Mouse (Mus musculus): Measurements from ENCODE around the gene Tgfbrap1.

Gene Tgfbrap1

GRCm38 (mm10) chr1:43112882-43113281 lies 14.4 kb upstream of the Tgfbrap1 start:
- DNase-seq (ENCODE audit: low read depth in 1 of 2, low spot score in 2 of 2) = no peak

DNA sequence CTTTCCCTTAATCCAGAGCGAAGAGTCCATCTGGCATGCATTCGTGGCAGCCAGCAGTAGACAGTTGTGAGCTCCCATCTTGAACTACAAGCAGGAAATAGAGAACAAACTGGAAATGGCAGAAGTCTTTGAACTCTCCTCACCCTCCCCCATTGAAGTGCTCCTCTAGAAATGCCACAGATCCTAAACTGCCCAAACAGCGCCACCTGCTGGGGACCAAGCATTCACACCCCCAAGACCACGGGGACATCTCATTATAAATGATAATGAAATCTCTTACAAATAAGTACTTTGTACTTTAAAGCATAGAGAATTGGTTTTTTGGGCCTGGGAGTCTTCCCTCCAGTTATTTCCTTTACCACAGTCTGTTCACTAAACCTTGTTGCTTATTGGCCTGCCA lies 12.1 kb upstream of the Tgfbrap1 start:
- peak in 1 of 2 experiments; percentile 32 for DNase-seq (ENCODE audit: low read depth in 1 of 2, low spot score in 2 of 2)

GRCm38 (mm10) chr1:43108729-43109128 lies 10.3 kb upstream of the Tgfbrap1 start:
- no peak for DNase-seq (ENCODE audit: low read depth in 1 of 2, low spot score in 2 of 2)

DNA sequence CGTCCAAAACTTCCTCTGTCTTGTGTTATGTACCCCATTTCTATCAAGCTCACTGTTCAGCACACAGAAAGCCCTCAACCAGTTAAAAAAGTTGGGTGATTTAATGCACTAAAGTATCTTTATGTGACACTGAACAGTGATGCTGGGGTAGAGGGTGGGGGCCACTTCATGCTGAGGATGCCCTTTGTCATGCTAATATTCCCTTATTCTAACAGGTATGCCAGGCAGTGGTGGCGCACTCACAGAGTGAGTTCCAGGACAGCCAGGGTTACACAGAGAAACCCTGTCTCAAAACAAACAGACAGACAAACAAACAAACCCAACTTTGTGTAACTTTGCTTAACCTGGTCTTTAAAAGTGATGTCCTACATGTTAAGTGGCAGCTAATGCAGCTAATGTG lies 4.2 kb downstream of the Tgfbrap1 start:
- DNase-seq (ENCODE audit: low read depth in 1 of 2, low spot score in 2 of 2) = no peak

GRCm38 (mm10) chr1:43092056-43093015 lies 6.1 kb downstream of the Tgfbrap1 start:
- DNase-seq (ENCODE audit: low read depth in 1 of 2, low spot score in 2 of 2) = peak in 1 of 2 experiments; percentile 41

DNA sequence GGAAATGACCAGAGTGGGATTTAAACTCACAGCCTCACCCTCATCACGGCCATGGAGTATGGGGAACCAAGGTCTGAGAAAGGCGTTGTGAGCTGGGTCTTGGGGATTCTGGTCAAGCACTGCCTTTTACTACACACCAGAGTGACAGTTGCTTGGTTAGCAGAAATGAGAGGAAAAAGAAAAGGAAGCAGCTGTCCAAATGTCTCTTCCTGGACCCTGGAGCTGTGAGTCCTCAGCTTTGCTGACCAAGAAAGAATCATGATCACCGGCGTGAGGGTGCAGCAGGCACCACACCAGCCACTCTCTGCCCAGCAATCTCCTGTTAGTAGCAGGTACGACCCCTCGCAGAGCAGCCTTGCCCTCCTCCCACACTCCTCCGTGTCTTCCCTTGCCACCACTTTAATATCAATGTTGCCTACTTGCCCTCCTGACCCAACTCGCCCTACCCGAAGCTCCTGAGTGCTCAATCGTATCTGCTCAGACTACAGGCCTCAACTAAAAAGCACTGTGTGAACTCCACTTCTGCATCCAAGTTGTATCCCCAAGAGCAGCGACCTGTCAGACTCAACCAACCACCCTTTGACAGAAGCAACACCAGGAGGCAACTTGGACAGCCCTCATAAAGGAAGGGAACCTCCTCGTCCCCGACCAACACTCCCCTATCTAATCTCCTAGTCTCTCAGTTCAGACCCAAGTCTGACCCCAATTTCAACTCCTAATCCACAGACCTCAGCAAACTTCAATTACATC lies 7.0 kb downstream of the Tgfbrap1 start:
- DNase-seq (ENCODE audit: low read depth in 1 of 2, low spot score in 2 of 2) = no peak

- DNase-seq (ENCODE audit: low read depth in 1 of 2, low spot score in 2 of 2) = no peak
Measured at GRCm38 (mm10) chr1:43090418-43090817, 8.0 kb downstream of the Tgfbrap1 start.

- DNase-seq (ENCODE audit: low read depth in 1 of 2, low spot score in 2 of 2) = no peak
Measured at GRCm38 (mm10) chr1:43082946-43083345, 15.5 kb downstream of the Tgfbrap1 start.

DNA sequence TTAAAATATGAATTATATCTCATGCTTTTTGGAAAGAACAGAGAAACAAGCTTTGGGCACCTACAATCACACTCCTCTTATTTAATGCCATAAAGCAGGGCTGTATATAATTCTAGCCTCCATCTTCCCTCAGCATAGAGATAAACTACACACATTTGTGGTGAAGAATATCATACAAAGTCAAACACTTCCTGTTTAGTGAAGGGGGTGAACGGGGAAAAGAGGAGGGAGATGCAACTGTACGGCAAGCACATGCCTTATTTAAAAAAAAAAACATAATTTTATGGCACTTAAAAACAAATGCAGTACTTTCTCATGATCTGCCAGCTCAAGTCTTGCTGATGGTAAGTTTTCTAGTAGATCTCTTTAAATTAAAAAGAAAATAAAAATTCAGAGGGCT lies 20.3 kb downstream of the Tgfbrap1 start:
- DNase-seq (ENCODE audit: low read depth in 1 of 2, low spot score in 2 of 2) = no peak

DNA sequence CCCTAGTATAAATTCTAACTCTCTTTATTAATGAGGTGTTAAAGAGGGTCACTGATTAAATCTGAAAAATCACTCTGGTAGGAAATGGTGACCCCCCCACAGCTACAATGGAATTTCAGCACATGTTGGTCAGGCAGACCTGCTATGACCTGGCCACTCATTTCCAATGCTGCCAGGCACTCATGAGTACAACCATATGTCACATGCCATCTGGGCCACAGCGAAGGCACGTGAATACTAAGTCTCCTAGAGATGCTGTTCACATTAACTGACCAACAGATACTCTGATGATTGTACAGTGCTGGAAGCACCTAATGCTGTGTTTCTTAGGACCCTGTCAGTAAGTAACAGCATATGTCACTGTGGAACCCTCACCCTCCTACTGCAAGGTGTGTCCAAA lies 23.6 kb downstream of the Tgfbrap1 start:
- no peak for DNase-seq (ENCODE audit: low read depth in 1 of 2, low spot score in 2 of 2)

DNA sequence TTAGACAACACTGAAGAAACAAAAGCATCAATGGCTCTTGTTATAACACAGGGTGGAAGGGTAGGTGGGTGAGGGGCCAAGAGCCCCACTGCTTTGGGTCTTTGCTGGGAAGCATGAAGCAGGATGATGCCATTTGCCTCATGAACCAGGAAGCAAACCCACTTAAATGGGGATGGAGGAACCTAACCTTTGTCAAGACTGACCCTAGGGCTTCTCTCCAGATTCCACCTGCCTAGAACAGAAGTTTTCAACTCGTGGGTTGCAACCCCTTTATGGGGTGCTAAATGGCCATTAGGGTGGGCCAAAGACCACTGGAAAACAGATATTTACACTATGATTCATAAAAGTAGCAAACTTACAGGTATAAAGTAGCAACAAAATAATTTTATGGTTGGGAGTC lies 25.9 kb downstream of the Tgfbrap1 start:
- no peak for DNase-seq (ENCODE audit: low read depth in 1 of 2, low spot score in 2 of 2)

DNA sequence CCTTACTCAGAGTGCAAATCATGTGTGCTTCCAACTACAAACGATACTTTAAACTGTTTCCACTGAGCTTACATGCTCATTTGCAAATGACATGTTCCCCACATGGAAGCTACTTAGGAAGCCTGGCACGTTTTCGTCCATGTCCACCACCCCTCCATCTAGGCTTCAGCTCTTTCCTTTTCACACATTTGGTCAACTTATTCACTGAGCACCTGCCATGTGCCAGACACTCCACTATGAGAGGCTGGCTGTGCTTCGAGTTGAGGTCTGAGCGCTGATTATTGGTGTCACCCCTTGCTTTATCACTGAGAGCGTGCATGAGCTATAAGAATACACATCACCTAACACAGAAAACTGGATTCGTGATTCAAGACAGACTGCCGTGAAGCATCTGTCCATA lies 26.4 kb downstream of the Tgfbrap1 start:
- DNase-seq (ENCODE audit: low read depth in 1 of 2, low spot score in 2 of 2) = no peak

DNA sequence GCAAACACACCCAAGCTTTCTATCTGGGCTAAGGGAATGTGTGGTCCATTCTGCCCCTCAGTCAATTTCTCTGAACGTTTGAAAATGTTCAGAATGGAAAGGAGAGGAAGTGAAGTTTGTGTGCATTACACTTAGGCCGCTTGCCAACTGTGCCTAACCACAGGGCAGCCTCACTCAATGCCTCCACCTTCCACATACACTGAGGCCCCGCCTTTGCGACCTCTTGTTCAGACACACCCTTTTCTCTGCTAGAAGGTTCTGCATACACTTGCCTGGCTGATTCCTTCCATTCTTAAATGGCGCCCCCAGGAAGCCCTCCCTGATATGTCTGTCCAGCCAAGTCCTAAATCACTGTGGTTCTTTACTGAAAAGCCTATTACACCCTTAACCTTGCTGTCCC lies 27.7 kb downstream of the Tgfbrap1 start:
- DNase-seq (ENCODE audit: low read depth in 1 of 2, low spot score in 2 of 2) = no peak

GRCm38 (mm10) chr1:43067551-43067950 lies 30.9 kb downstream of the Tgfbrap1 start:
- DNase-seq (ENCODE audit: low read depth in 1 of 2, low spot score in 2 of 2) = no peak

- DNase-seq (ENCODE audit: low read depth in 1 of 2, low spot score in 2 of 2) = no peak
Measured at GRCm38 (mm10) chr1:43066573-43066972, 31.9 kb downstream of the Tgfbrap1 start.

DNA sequence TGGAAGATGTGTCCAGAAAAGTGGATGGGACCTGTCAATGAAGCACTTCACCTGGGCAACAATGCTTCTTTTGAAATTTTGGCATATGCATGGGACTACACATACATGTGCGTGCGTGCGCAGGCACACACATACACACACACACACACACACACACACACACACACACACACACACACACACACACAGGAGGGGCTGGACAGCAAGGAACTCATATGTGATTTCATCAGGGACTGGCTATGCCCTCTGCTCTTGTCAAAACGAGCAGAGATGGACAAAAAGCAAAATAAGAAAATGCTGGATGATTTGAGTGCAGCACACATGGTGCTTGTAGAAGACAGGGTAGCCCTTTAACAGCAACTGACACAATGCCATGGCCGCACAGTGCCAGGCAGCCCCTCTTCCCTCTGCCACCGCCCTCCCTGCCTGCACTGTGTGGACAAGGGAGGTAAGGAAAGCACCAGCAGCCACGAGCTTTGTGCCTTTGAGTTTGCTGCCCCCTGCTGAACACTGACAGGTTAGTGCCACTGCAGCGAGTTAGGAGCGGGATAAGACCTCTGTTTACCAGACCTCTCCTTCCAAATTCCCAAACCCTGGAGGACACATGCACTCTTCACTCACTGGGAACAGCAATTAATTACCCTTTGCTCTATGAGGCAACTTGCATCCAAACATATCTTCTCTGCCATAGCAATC lies 32.7 kb downstream of the Tgfbrap1 start:
- DNase-seq (ENCODE audit: low read depth in 1 of 2, low spot score in 2 of 2) = no peak

GRCm38 (mm10) chr1:43051903-43052302 lies 46.5 kb downstream of the Tgfbrap1 start:
- no peak for DNase-seq (ENCODE audit: low read depth in 1 of 2, low spot score in 2 of 2)

GRCm38 (mm10) chr1:43047811-43048210 lies 50.6 kb downstream of the Tgfbrap1 start:
- DNase-seq (ENCODE audit: low read depth in 1 of 2, low spot score in 2 of 2) = no peak

GRCm38 (mm10) chr1:43046990-43047389 lies 51.4 kb downstream of the Tgfbrap1 start:
- DNase-seq (ENCODE audit: low read depth in 1 of 2, low spot score in 2 of 2) = no peak

DNA sequence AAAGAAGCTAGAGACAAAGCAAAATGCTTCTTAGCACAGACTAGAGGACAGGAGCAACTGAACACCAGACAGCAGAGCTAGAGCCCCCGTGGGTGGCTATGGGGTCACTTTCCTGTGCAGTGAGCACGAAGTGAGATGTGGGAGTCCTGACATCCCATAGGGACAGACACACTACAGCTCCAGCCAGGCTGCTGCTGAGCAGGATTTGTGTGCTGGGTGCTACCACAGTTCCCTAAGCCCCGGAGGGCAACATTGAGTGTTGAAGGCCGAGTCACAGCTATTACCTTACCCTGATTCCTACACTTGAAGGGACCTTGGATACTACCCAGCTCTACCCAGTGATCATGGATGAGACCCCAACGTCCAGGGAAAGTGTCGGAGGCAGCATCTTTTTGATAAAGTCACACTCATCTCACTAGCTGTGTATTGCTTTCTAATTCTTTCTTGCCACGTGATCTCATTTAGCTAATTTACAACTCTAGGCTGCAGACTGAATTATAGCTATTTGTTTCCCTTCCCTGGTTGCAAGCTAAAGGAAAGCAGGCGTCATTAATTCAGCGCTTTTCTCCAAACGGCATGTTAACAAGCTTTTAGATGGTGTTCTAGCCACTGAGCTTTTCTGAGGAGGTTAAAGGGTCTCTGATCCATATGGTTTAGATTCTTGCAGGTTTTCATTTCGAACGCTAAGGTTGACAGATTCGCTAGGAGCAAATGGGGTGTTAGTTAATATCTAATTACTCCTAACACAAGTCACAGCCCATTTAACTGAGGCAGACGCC lies 53.0 kb downstream of the Tgfbrap1 start:
- DNase-seq (ENCODE audit: low read depth in 1 of 2, low spot score in 2 of 2) = no peak

- no peak for DNase-seq (ENCODE audit: low read depth in 1 of 2, low spot score in 2 of 2)
Measured at GRCm38 (mm10) chr1:43042271-43042670, 56.2 kb downstream of the Tgfbrap1 start.
